Mouse (Mus musculus): ENCODE measurements at regions not wholly inside any gene's neighbourhood (a gene's known extent, or its start where the extent isn't known, plus 50 kb on each side); places are given as distances from the start of the nearest gene placed in this dataset.
"Not testable (repeated sequence)": the region's sequence is repeated elsewhere in the genome, so short reads cannot be mapped to it uniquely, and the experiment has no call there.

- DNase-seq, result not testable (repeated sequence)
Measured at GRCm38 (mm10) chr1:184669173-184669572, 63.2 kb downstream of the Hlx start.

DNA sequence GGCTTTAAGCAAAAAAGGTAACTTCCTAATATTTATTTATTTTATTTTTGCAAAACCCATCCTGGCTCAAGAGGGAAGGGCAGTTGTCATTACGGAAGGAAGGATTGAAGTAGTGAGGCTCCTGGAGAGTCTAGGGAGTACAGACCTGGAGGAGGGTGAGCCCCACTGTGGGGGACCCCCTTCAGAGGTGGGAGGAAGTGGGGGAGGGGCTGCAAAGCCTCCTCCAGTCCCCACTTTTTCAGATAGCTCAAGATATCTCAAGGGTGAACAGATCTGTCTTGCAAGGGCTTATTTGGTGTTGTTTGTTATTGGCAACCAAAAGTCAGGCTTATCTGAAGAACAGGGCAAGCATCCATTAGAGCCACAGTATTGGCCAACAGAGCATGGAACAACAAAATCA lies 64.0 kb downstream of the Hlx start:
- no peak for DNase-seq

GRCm38 (mm10) chr1:184668022-184668421 lies 64.4 kb downstream of the Hlx start:
- no peak for DNase-seq

GRCm38 (mm10) chr1:184665243-184665642 lies 67.2 kb downstream of the Hlx start:
- DNase-seq, result no peak

GRCm38 (mm10) chr1:184664098-184664375 lies 68.4 kb downstream of the Hlx start:
- DNase-seq, result no peak

DNA sequence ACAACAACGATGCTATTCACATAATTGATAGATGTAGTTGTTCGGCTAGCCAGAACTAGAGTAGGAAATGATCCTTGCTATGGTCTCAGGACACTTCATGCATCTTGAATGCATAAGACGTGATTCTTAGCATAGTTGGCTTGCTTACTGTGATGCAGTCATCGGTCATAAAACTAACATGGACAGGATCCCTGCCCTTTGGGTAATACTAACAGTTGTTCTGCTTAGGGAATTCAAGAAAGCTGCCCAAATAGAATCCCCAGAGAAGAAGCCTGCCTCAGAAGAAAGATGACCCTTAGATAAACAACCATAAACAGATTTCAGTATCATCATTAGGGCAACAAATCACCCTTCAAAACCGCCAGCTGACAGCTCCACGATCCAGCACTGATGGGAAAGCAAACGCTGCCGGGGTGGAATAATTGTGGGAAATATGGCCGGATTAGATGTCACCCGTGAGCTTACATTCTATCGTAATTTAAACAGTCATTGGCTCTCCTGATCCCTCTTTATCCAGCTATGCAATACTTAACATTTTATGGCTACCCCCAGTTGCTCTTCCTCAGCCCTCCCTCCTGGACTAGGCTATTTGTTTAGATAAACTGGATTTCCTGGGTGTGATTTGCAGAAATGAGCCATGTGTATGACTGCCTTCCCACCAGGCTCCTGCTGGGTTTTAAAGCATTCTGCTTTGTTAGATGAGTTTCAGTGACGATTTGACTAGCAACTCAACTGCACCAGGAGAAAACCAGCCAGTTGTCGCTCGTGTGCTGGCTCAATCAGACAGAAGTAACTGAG lies 68.9 kb downstream of the Hlx start:
- no peak for DNase-seq

GRCm38 (mm10) chr1:184650541-184651105 lies 81.8 kb downstream of the Hlx start:
- no peak for DNase-seq

DNA sequence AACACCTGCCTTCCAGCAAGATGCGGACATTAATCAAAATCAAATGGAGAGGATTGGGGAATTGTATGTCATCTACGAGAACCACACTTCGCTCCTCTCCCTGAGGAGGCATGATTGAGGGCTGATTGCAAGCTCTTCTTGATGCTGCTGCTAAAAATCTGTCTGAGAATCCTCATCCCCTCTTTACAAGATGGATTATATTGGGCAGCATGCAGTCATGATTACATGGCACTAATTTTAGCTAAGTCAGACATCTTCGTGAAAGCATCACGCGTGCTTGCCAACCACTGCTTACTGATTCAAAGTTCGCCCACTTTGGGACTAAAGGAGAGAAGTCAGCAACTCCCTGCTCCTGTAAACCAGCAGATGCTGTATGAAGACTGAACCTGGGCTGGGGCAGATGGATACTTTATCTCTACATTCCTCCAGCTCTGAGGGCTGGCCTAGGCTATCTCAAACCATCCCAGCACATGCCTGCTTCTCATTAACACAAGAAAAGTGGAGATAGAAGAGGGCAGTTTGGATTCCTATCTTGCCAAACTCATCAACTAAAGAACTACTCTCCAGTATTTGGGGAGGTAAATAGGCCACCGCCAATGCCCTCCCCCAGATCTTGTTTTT lies 84.4 kb downstream of the Hlx start:
- DNase-seq, result no peak

GRCm38 (mm10) chr1:184644767-184645598 lies 87.4 kb downstream of the Hlx start:
- no peak for DNase-seq

- no peak for DNase-seq
Measured at GRCm38 (mm10) chr1:184630695-184631475, 101.5 kb downstream of the Hlx start.

- no peak for DNase-seq
Measured at GRCm38 (mm10) chr1:184629194-184629593, 103.2 kb downstream of the Hlx start.

DNA sequence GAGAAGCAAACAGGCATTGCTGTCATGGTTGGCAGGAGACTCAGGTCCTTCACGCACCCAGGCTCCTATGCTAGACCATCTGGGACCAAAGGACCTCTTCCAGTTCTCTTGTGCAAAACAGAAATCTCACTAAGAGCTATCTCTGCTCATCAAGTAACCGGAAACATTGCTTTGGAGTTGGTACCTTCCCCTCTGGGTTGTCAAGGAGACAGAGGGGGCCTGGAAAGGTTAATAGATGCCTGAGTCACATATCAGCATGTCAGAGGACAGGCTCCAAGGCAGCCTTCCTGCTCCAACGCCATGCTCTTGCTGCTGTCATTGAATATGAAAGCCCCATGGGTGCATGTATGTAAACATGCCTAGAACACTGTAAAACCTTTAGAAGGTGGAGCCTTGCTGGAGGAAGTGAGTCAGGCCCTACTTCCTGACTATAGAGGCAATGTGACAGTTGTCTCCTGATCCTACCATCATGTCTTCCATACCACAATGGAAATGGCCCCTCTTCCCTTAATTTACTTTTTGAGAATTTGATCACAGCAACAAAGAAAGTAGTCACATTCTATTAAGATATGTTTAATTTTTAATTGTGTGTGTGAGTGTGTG lies 103.8 kb downstream of the Hlx start:
- DNase-seq, result no peak

- no peak for DNase-seq
Measured at GRCm38 (mm10) chr1:184622462-184622861, 110.0 kb downstream of the Hlx start.

GRCm38 (mm10) chr1:184621950-184622349 lies 110.5 kb downstream of the Hlx start:
- DNase-seq, result no peak

GRCm38 (mm10) chr1:184617853-184618454 lies 114.5 kb downstream of the Hlx start:
- DNase-seq, result no peak

GRCm38 (mm10) chr1:184615991-184616390 lies 116.4 kb downstream of the Hlx start:
- DNase-seq, result no peak

- DNase-seq, result no peak
Measured at GRCm38 (mm10) chr1:184614699-184615415, 117.6 kb downstream of the Hlx start.

GRCm38 (mm10) chr1:184612880-184613279 lies 119.5 kb downstream of the Hlx start:
- DNase-seq, result no peak

GRCm38 (mm10) chr1:184608938-184609337 lies 123.5 kb downstream of the Hlx start:
- DNase-seq, result no peak

DNA sequence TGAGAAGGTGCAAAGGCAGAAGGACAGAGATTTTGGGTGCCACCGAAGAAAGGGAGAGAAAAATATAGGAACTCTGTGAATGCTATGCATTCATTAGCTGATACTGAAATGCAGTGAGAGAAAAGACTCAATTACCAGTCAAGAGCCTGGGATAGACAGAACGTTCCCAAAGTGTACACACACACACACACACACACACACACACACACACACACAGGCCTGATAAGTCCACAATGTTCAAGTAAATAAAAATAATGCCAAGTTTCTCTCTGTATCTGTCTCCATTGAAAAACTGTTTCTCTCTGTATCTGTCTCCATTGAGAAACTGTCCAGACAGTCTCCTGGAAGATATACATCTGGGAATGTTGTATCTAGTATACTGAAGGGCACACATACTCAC lies 124.1 kb downstream of the Hlx start:
- DNase-seq, result no peak

GRCm38 (mm10) chr1:184606541-184606940 lies 125.9 kb downstream of the Hlx start:
- DNase-seq, result no peak

Measured in B cell, adult 2 months (primary cell).